Mouse (Mus musculus) layer of hippocampus, adult 18-20 months (tissue): Measurements from ENCODE around the gene C1qtnf3. TPM values are rescaled to one million over a fixed set of nuclear protein-coding genes. Genes with fewer than 3 reads are reported as not detected.
"Not testable (repeated sequence)": the region's sequence is repeated elsewhere in the genome, so short reads cannot be mapped to it uniquely, and the experiment has no call there.

Experiments
- DNase-seq, 2 experiments: peaks; one replicate each; pipeline ENCODE4 v3.0.0; 2022; ENCODE audit warnings: low spot score in 2 of 2
- total RNA-seq, 2 experiments: library from RNA; stranded (reverse); gene quantifications; 2 replicates each; pipeline ENCODE4 v1.2.3; 2021

The C1qtnf3 gene
- total RNA-seq, 2 experiments from 2014 or later: not detected

GRCm38 (mm10) chr15:10956706-10957105 lies 4.6 kb downstream of the C1qtnf3 start:
- no peak for DNase-seq

- DNase-seq: no peak
These were observed 7.3 kb downstream of the C1qtnf3 start for GRCm38 (mm10) chr15:10959277-10960026.

- DNase-seq: no peak
These were observed 8.1 kb downstream of the C1qtnf3 start for GRCm38 (mm10) chr15:10960267-10960666.

GRCm38 (mm10) chr15:10962601-10963000 lies 10.5 kb downstream of the C1qtnf3 start:
- DNase-seq: no peak

GRCm38 (mm10) chr15:10969439-10969838 lies 17.3 kb downstream of the C1qtnf3 start:
- DNase-seq: no peak

- DNase-seq: no peak
These were observed 18.6 kb downstream of the C1qtnf3 start for GRCm38 (mm10) chr15:10970777-10971176.

- DNase-seq: no peak
These were observed 25.0 kb downstream of the C1qtnf3 start for GRCm38 (mm10) chr15:10977151-10977550.

- DNase-seq: no peak
These were observed 28.6 kb downstream of the C1qtnf3 start for GRCm38 (mm10) chr15:10980712-10981111.

- peak; percentile 85 to 94 for DNase-seq
These were observed 29.4 kb downstream of the C1qtnf3 start, which contains the start of gene Amacr for GRCm38 (mm10) chr15:10981377-10982063. Gene Amacr, plus strand, starts transcription at chr15:10981756.

GRCm38 (mm10) chr15:10982064-10982435 lies 29.9 kb downstream of the C1qtnf3 start:
- DNase-seq: no peak

- no peak for DNase-seq
These were observed 33.6 kb downstream of the C1qtnf3 start for GRCm38 (mm10) chr15:10985756-10986155.

GRCm38 (mm10) chr15:10986477-10986876 lies 34.3 kb downstream of the C1qtnf3 start:
- DNase-seq: not testable (repeated sequence)

- DNase-seq: no peak
These were observed 38.3 kb downstream of the C1qtnf3 start for GRCm38 (mm10) chr15:10990411-10990810.

GRCm38 (mm10) chr15:10991566-10991965 lies 39.4 kb downstream of the C1qtnf3 start:
- DNase-seq: no peak

- DNase-seq: peak in 1 of 2 experiments; percentile 9
These were observed 47.7 kb downstream of the C1qtnf3 start for GRCm38 (mm10) chr15:10999832-11000231.

- DNase-seq: no peak
These were observed 48.3 kb downstream of the C1qtnf3 start, which contains the start of gene Slc45a2 for GRCm38 (mm10) chr15:11000421-11000820. Gene Slc45a2, plus strand, starts transcription at chr15:11000721.

- no peak for DNase-seq
These were observed 51.7 kb downstream of the C1qtnf3 start for GRCm38 (mm10) chr15:11003791-11004190.

- no peak for DNase-seq
These were observed 52.5 kb downstream of the C1qtnf3 start for GRCm38 (mm10) chr15:11004646-11005045.

GRCm38 (mm10) chr15:11008756-11009155 lies 56.6 kb downstream of the C1qtnf3 start:
- no peak for DNase-seq

- DNase-seq: no peak
These were observed 58.9 kb downstream of the C1qtnf3 start for GRCm38 (mm10) chr15:11010976-11011548.

- no peak for DNase-seq
These were observed 62.8 kb downstream of the C1qtnf3 start for GRCm38 (mm10) chr15:11014931-11015330.
